In the genomic region with DNA sequence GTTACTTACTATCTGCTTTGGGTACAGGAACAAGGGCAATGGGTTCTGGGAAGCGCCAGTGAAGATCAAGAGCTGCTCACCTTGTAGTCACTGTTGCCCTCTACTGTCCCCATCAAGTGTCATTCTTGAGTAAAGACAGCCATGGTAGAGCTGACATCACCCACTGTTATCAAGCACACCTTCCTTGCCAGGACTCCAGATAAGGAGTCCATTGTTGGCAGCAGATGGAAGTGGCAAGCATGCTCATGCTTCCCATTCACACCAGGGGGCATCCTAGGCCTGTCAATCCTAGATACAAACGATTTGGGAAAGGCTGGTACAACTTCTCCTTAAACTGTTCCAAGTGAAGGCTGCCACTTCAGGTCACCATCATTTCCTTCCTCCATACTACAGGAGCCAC, we compare ENCODE assay signal across 9 mouse cellular contexts. TPM values are rescaled to one million over a fixed set of nuclear protein-coding genes. Genes with fewer than 3 reads are reported as not detected.
DNase-seq lines count a peak whose midpoint lies in the region; ATAC-seq lines count a peak whose summit lies in the region.
"Had no signal": no experiment of that assay in that cellular context is flagged by ENCODE, and none has a peak within 500 bp of the region (broad histone marks: within the 10 kb centered on the region; RNA-seq: fewer than 3 reads in every experiment).

No protein-coding gene starts in this region.

- H3K4me1 ChIP-seq in heart, embryonic 11.5 days (ENCODE audit: control insufficient read depth, insufficient read depth, low read length): peaks cover 4% of the 10 kb centered on the region; the same call in 1 of the 2 replicates
- H3K4me1 ChIP-seq in heart, embryonic 12.5 days (replicated peaks): peaks cover 15% of the 10 kb centered on the region
- peaks cover 16% of the 10 kb centered on the region for H3K4me1 ChIP-seq in liver, embryonic 15.5 days (replicated peaks)
- H3K4me1 ChIP-seq in forebrain, embryonic 12.5 days: no peaks in the 10 kb centered on the region
- H3K4me1 ChIP-seq: limb, embryonic 15.5 days had no signal

- no peak overlapping the region for H3K9ac ChIP-seq in heart, embryonic 11.5 days (ENCODE audit: low read depth, low read length)
- no peak overlapping the region for H3K9ac ChIP-seq in heart, embryonic 12.5 days
- H3K9ac ChIP-seq in liver, embryonic 15.5 days: no peak overlapping the region
- H3K9ac ChIP-seq in forebrain, embryonic 12.5 days: no peak overlapping the region
- H3K9ac ChIP-seq: limb, embryonic 15.5 days had no signal

- H3K36me3 ChIP-seq in heart, embryonic 11.5 days (ENCODE audit: control insufficient read depth, insufficient read depth, low read length): peaks cover 21% of the 10 kb centered on the region
- peaks cover 49% of the 10 kb centered on the region for H3K36me3 ChIP-seq in heart, embryonic 12.5 days
- peaks cover 55% of the 10 kb centered on the region for H3K36me3 ChIP-seq in liver, embryonic 15.5 days (replicated peaks)
- H3K36me3 ChIP-seq in forebrain, embryonic 12.5 days (replicated peaks): peaks cover 52% of the 10 kb centered on the region

- H3K27ac ChIP-seq in heart, embryonic 11.5 days (ENCODE audit: low read depth, low read length): no peak overlapping the region
- no peak overlapping the region for H3K27ac ChIP-seq in heart, embryonic 12.5 days (ENCODE audit: poor library complexity, severe bottlenecking)
- no peak overlapping the region for H3K27ac ChIP-seq in liver, embryonic 15.5 days (replicated peaks)
- H3K27ac ChIP-seq in forebrain, embryonic 12.5 days: no peak overlapping the region
- H3K27ac ChIP-seq: limb, embryonic 15.5 days had no signal

- 60% methylated on average over 2 of the region's 2 CpGs for WGBS in heart, embryonic 11.5 days (ENCODE audit: insufficient replicate concordance)
- 55% methylated on average over 2 of the region's 2 CpGs for WGBS in heart, embryonic 12.5 days
- 53% methylated on average over 2 of the region's 2 CpGs for WGBS in liver, embryonic 15.5 days (ENCODE audit: insufficient replicate concordance)
- 76% methylated on average over 2 of the region's 2 CpGs for WGBS in forebrain, embryonic 12.5 days

- peak; percentile 96 for DNase-seq in heart, adult 11 months
- peak; percentile 16 for DNase-seq in R1 (ENCODE audit: low read depth, low spot score)
- DNase-seq in B cell, adult 2 months: no peak
- no peak for DNase-seq in thymus, postnatal 10 days (ENCODE audit: low spot score in 2 of 2)

- 0 out of 2 replicates have a peak, but pooled peaks cover 3% of the 10 kb centered on the region for H3K9me3 ChIP-seq in heart, embryonic 11.5 days (replicated peaks; ENCODE audit: control insufficient read depth, low read length)
- H3K9me3 ChIP-seq in heart, embryonic 12.5 days (replicated peaks): no peaks in the 10 kb centered on the region
- no peaks in the 10 kb centered on the region for H3K9me3 ChIP-seq in liver, embryonic 15.5 days (replicated peaks)
- H3K9me3 ChIP-seq in forebrain, embryonic 12.5 days: no peaks in the 10 kb centered on the region
- H3K9me3 ChIP-seq: limb, embryonic 15.5 days had no signal

- ATAC-seq in heart, embryonic 11.5 days (replicated peaks; ENCODE audit: insufficient number of reproducible peaks, low FRiP score, low TSS enrichment): no peak
- ATAC-seq in heart, embryonic 12.5 days (ENCODE audit: insufficient number of reproducible peaks, low FRiP score): peak; percentile 77
- peak; percentile 42 for ATAC-seq in liver, embryonic 15.5 days (ENCODE audit: insufficient read depth)
- ATAC-seq in forebrain, embryonic 12.5 days (ENCODE audit: low FRiP score): no peak

- no peak overlapping the region for H3K4me3 ChIP-seq in heart, embryonic 11.5 days (ENCODE audit: low read depth, low read length)
- no peak overlapping the region for H3K4me3 ChIP-seq in heart, embryonic 12.5 days
- H3K4me3 ChIP-seq in liver, embryonic 15.5 days (replicated peaks): no peak overlapping the region
- no peak overlapping the region for H3K4me3 ChIP-seq in forebrain, embryonic 12.5 days (replicated peaks)
- H3K4me3 ChIP-seq: limb, embryonic 15.5 days had no signal

- no peaks in the 10 kb centered on the region for H3K27me3 ChIP-seq in heart, embryonic 11.5 days (ENCODE audit: control insufficient read depth, insufficient read depth, low read length)
- no peaks in the 10 kb centered on the region for H3K27me3 ChIP-seq in heart, embryonic 12.5 days (replicated peaks)
- H3K27me3 ChIP-seq in liver, embryonic 15.5 days: no peaks in the 10 kb centered on the region
- no peaks in the 10 kb centered on the region for H3K27me3 ChIP-seq in forebrain, embryonic 12.5 days
- H3K27me3 ChIP-seq: limb, embryonic 15.5 days had no signal

- no peak overlapping the region for H3K4me2 ChIP-seq in heart, embryonic 11.5 days
- H3K4me2 ChIP-seq in heart, embryonic 12.5 days: no peak overlapping the region
- no peak overlapping the region for H3K4me2 ChIP-seq in liver, embryonic 15.5 days
- H3K4me2 ChIP-seq in forebrain, embryonic 12.5 days: no peak overlapping the region
- H3K4me2 ChIP-seq: limb, embryonic 15.5 days had no signal

RNA-seq across cellular contexts. Expression of gene Rab11b, which starts 14.3 kb away (rescaled TPM):
- 254 and 285 TPM in 2 replicates for polyA plus RNA-seq in heart, embryonic 11.5 days (2014; fragmentation: Nextera tagmentation; extraction: Ambion mirVana)
- polyA plus RNA-seq in heart, embryonic 12.5 days (2016; fragmentation: Nextera tagmentation; extraction: Ambion mirVana): 285 and 287 TPM in 2 replicates
- polyA plus RNA-seq in liver, embryonic 15.5 days (2015; fragmentation: Nextera tagmentation; extraction: Ambion mirVana): 111 and 116 TPM in 2 replicates
- 377 and 388 TPM in 2 replicates for polyA plus RNA-seq in forebrain, embryonic 12.5 days (2016; fragmentation: Nextera tagmentation; extraction: Ambion mirVana)

RNA-seq across cellular contexts. Expression of gene March2, which starts 27.5 kb away (rescaled TPM):
- 73.6 and 83.2 TPM in 2 replicates for polyA plus RNA-seq in heart, embryonic 11.5 days (2014; fragmentation: Nextera tagmentation; extraction: Ambion mirVana)
- polyA plus RNA-seq in heart, embryonic 12.5 days (2016; fragmentation: Nextera tagmentation; extraction: Ambion mirVana): 76.5 and 79.5 TPM in 2 replicates
- polyA plus RNA-seq in liver, embryonic 15.5 days (2015; fragmentation: Nextera tagmentation; extraction: Ambion mirVana): 274 and 311 TPM in 2 replicates
- 42.4 and 48.7 TPM in 2 replicates for polyA plus RNA-seq in forebrain, embryonic 12.5 days (2016; fragmentation: Nextera tagmentation; extraction: Ambion mirVana)

RNA-seq across cellular contexts. Expression of gene Angptl4, which starts 35.6 kb away (rescaled TPM):
- 7.6 and 10.5 TPM in 2 replicates for polyA plus RNA-seq in heart, embryonic 11.5 days (2014; fragmentation: Nextera tagmentation; extraction: Ambion mirVana)
- polyA plus RNA-seq in heart, embryonic 12.5 days (2016; fragmentation: Nextera tagmentation; extraction: Ambion mirVana): 6.9 and 7.5 TPM in 2 replicates
- 23.0 and 27.6 TPM in 2 replicates for polyA plus RNA-seq in liver, embryonic 15.5 days (2015; fragmentation: Nextera tagmentation; extraction: Ambion mirVana)
- polyA plus RNA-seq in forebrain, embryonic 12.5 days (2016; fragmentation: Nextera tagmentation; extraction: Ambion mirVana): 11.4 and 13.3 TPM in 2 replicates

RNA-seq across cellular contexts. Expression of gene Hnrnpm, which starts 59.4 kb away (rescaled TPM):
- 278 and 323 TPM in 2 replicates for polyA plus RNA-seq in heart, embryonic 11.5 days (2014; fragmentation: Nextera tagmentation; extraction: Ambion mirVana)
- 257 and 259 TPM in 2 replicates for polyA plus RNA-seq in heart, embryonic 12.5 days (2016; fragmentation: Nextera tagmentation; extraction: Ambion mirVana)
- 117 and 122 TPM in 2 replicates for polyA plus RNA-seq in liver, embryonic 15.5 days (2015; fragmentation: Nextera tagmentation; extraction: Ambion mirVana)
- 490 and 547 TPM in 2 replicates for polyA plus RNA-seq in forebrain, embryonic 12.5 days (2016; fragmentation: Nextera tagmentation; extraction: Ambion mirVana)

Comparison
In these comparisons a context has a peak if more than half of its experiments do, and no peak if none do; other contexts are left out.
1. ATAC-seq: peak in heart, embryonic 12.5 days (single experiment) and liver, embryonic 15.5 days (single experiment); none in heart, embryonic 11.5 days (single experiment) and forebrain, embryonic 12.5 days (single experiment).
2. DNase-seq: peak in heart, adult 11 months (single experiment) and R1 (single experiment); none in B cell, adult 2 months (0 of 2) and thymus, postnatal 10 days (0 of 2).